Mouse (Mus musculus): ENCODE data around the gene Prss35. TPM values are rescaled to one million over a fixed set of nuclear protein-coding genes. Genes with fewer than 3 reads are reported as not detected.

Prss35 gene
- polyA plus RNA-seq, 1 experiment = 1.8 TPM

GRCm38 (mm10) chr9:86781426-86781825, 38.0 kb downstream of the Prss35 start:
- TF ChIP-seq POLR2A (IDR thresholded peaks at IDR 0.05; ENCODE audit: extremely low read depth, insufficient read depth, low read length) (no peak), CTCF (IDR thresholded peaks at IDR 0.05; ENCODE audit: extremely low read depth, insufficient read depth, low read length) (no peak)
- Histone ChIP-seq H3K4me3 (ENCODE audit: insufficient read depth, low read length) (no peak overlapping the region), H3K4me1 (ENCODE audit: control insufficient read depth, insufficient read depth, low read length) (peaks cover 1% of the 10 kb centered on the region; the same call in 1 of the 2 replicates), H3K27ac (ENCODE audit: insufficient read depth, low read length) (no peak overlapping the region)

DNA sequence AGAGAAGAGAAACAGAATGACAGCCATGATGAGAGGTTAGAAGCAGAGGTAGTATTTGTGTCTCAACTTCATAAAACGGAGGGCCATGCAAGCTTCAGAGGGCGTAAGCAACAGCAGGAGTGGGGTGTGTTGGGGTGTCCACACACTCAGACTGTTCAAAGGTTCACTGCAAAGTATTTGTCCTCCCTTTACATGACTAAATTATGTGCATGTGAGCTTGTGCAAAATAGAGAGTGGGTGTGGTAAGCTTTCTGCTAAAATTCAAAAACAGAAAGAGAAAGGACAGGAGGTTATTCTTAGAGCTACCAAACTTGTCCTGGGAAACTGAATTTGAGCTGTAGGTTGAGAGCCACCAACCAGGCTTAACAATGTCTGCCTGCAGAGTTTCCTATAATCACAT, 39.4 kb downstream of the Prss35 start:
- Histone ChIP-seq H3K27ac (ENCODE audit: insufficient read depth, low read length) (no peak overlapping the region; the same call in 1 of the 2 replicates), H3K4me3 (ENCODE audit: insufficient read depth, low read length) (no peak overlapping the region), H3K4me1 (ENCODE audit: control insufficient read depth, insufficient read depth, low read length) (peaks cover 1% of the 10 kb centered on the region; the same call in 1 of the 2 replicates)
- TF ChIP-seq POLR2A (IDR thresholded peaks at IDR 0.05; ENCODE audit: extremely low read depth, insufficient read depth, low read length) (no peak), CTCF (IDR thresholded peaks at IDR 0.05; ENCODE audit: extremely low read depth, insufficient read depth, low read length) (no peak)

GRCm38 (mm10) chr9:86789186-86789585, 45.7 kb downstream of the Prss35 start:
- H3K4me3 ChIP-seq (ENCODE audit: insufficient read depth, low read length) = no peak overlapping the region
- no peaks in the 10 kb centered on the region; the same call in 1 of the 2 replicates for H3K4me1 ChIP-seq (ENCODE audit: control insufficient read depth, insufficient read depth, low read length)
- no peak for TF ChIP-seq POLR2A (IDR thresholded peaks at IDR 0.05; ENCODE audit: extremely low read depth, insufficient read depth, low read length)
- H3K27ac ChIP-seq (ENCODE audit: insufficient read depth, low read length) = no peak overlapping the region

DNA sequence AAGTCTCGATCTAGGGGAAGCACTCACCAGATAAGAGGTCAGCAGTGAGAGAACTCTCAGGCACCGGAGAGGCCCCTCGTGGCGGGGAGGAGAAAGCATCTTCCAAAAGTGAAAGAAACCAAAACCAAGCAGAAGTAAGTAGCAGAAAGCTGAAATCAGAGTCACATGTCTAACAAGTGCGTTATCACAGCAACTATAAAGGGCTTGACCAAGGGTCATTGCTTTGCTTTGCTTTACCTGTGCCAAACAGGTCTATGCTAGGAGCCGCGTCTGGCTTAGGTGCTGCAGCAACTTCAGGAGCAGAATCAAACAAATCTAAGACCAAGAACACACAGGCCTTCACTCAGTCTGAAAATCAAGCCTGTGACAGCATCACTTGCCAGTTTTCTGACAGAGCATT, 48.5 kb downstream of the Prss35 start:
- TF ChIP-seq POLR2A (IDR thresholded peaks at IDR 0.05; ENCODE audit: extremely low read depth, insufficient read depth, low read length) (no peak), CTCF (IDR thresholded peaks at IDR 0.05; ENCODE audit: extremely low read depth, insufficient read depth, low read length) (no peak)
- H3K4me3 ChIP-seq (ENCODE audit: insufficient read depth, low read length) = no peak overlapping the region
- H3K27ac ChIP-seq (ENCODE audit: insufficient read depth, low read length) = no peak overlapping the region
- peaks cover 2% of the 10 kb centered on the region; the same call in 1 of the 2 replicates for H3K4me1 ChIP-seq (ENCODE audit: control insufficient read depth, insufficient read depth, low read length)

DNA sequence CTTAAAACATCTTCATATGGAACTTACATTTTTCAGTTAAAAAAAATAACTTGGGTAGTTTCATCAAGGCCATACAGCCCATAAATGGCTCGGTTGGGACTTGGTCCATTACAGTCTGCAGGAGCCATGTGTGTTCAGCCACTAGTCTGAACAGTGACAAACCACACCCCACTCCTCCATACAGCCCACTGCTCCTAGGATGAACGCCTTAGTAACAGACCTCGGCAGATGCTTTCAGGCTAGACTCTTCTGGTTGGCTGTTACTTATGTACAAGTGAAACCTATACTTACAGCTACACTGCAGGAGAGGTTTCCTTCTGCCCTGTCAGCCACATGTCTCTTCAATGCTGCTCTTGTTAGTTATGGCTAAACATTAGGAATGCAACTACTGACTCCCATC, 51.8 kb downstream of the Prss35 start:
- Histone ChIP-seq H3K27ac (ENCODE audit: insufficient read depth, low read length) (no peak overlapping the region), H3K4me3 (ENCODE audit: insufficient read depth, low read length) (no peak overlapping the region), H3K4me1 (ENCODE audit: control insufficient read depth, insufficient read depth, low read length) (peaks cover 2% of the 10 kb centered on the region; the same call in 1 of the 2 replicates)
- TF ChIP-seq POLR2A (IDR thresholded peaks at IDR 0.05; ENCODE audit: extremely low read depth, insufficient read depth, low read length) (no peak), CTCF (IDR thresholded peaks at IDR 0.05; ENCODE audit: extremely low read depth, insufficient read depth, low read length) (no peak)

DNA sequence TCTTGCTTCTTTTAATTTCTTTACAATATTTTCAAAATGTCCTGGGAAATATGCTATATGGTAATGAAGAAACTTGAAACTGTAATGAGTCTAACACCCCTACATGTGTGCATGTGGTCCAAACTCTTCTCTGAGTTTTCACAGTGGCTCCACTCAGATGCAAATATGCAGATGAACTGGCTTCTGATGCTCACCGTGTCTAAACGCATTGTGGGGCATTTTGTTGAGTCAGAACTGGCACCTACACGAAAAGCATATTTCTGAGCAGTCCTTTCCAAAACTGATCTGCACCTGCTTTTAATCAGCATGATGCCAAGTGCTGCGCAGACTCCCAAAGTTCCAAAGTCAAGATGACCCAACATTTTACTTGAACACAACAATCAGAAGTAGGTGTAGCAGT, 54.1 kb downstream of the Prss35 start:
- Histone ChIP-seq H3K4me1 (ENCODE audit: control insufficient read depth, insufficient read depth, low read length) (peaks cover 2% of the 10 kb centered on the region; the same call in 1 of the 2 replicates), H3K4me3 (ENCODE audit: insufficient read depth, low read length) (no peak overlapping the region), H3K27ac (ENCODE audit: insufficient read depth, low read length) (no peak overlapping the region)
- TF ChIP-seq POLR2A (IDR thresholded peaks at IDR 0.05; ENCODE audit: extremely low read depth, insufficient read depth, low read length) (no peak), CTCF (IDR thresholded peaks at IDR 0.05; ENCODE audit: extremely low read depth, insufficient read depth, low read length) (no peak)

GRCm38 (mm10) chr9:86798129-86798528, 54.7 kb downstream of the Prss35 start:
- no peak overlapping the region for H3K4me3 ChIP-seq (ENCODE audit: insufficient read depth, low read length)
- no peak overlapping the region for H3K27ac ChIP-seq (ENCODE audit: insufficient read depth, low read length)
- no peak for TF ChIP-seq CTCF (IDR thresholded peaks at IDR 0.05; ENCODE audit: extremely low read depth, insufficient read depth, low read length)
- no peak for TF ChIP-seq POLR2A (IDR thresholded peaks at IDR 0.05; ENCODE audit: extremely low read depth, insufficient read depth, low read length)
- peaks cover 2% of the 10 kb centered on the region; the same call in 1 of the 2 replicates for H3K4me1 ChIP-seq (ENCODE audit: control insufficient read depth, insufficient read depth, low read length)

GRCm38 (mm10) chr9:86798686-86799085, 55.2 kb downstream of the Prss35 start:
- no peak overlapping the region for H3K4me3 ChIP-seq (ENCODE audit: insufficient read depth, low read length)
- peaks cover 2% of the 10 kb centered on the region; the same call in 1 of the 2 replicates for H3K4me1 ChIP-seq (ENCODE audit: control insufficient read depth, insufficient read depth, low read length)
- no peak overlapping the region for H3K27ac ChIP-seq (ENCODE audit: insufficient read depth, low read length)
- TF ChIP-seq CTCF (IDR thresholded peaks at IDR 0.05; ENCODE audit: extremely low read depth, insufficient read depth, low read length) = no peak
- no peak for TF ChIP-seq POLR2A (IDR thresholded peaks at IDR 0.05; ENCODE audit: extremely low read depth, insufficient read depth, low read length)

GRCm38 (mm10) chr9:86799099-86799498, 55.6 kb downstream of the Prss35 start:
- Histone ChIP-seq H3K27ac (ENCODE audit: insufficient read depth, low read length) (no peak overlapping the region), H3K4me1 (ENCODE audit: control insufficient read depth, insufficient read depth, low read length) (peaks cover 2% of the 10 kb centered on the region; the same call in 1 of the 2 replicates), H3K4me3 (ENCODE audit: insufficient read depth, low read length) (no peak overlapping the region)
- TF ChIP-seq POLR2A (IDR thresholded peaks at IDR 0.05; ENCODE audit: extremely low read depth, insufficient read depth, low read length) (no peak), CTCF (IDR thresholded peaks at IDR 0.05; ENCODE audit: extremely low read depth, insufficient read depth, low read length) (no peak)

DNA sequence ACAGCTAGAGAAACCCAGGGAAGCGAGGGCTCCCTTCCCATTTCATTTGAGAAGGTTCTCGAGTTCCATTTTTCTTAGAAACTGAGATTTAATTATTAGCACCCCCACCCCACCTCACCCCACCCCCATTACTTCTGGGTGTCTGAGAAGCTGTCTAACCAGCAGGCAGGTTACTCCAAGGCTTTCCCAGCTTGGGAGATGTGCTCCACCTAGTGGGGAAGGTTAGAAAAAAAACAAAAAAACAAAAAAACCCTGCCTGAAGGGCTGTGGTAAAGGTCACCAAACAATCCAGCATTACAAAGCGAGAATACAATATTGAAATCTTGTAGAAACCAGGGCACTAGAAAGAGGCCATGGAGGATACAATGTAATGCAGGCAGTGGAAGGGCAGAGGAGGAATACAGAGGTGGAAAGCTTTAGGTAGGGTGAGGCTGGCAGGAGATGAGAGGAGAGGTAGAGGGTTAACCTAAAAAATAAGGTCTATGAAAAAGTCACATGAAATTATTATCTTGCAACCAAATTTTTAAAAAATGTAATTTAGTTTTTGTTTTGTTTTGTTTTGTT, 57.2 kb downstream of the Prss35 start:
- Histone ChIP-seq H3K4me1 (ENCODE audit: control insufficient read depth, insufficient read depth, low read length) (no peaks in the 10 kb centered on the region; the same call in 1 of the 2 replicates), H3K4me3 (ENCODE audit: insufficient read depth, low read length) (no peak overlapping the region), H3K27ac (ENCODE audit: insufficient read depth, low read length) (no peak overlapping the region)
- peak; percentile 43 for TF ChIP-seq CTCF (IDR thresholded peaks at IDR 0.05; ENCODE audit: extremely low read depth, insufficient read depth, low read length)
- no peak for TF ChIP-seq POLR2A (IDR thresholded peaks at IDR 0.05; ENCODE audit: extremely low read depth, insufficient read depth, low read length)

Other genes with a start within 250 kb of the Prss35 start
- 9.9 and 10.8 TPM in 2 replicates for gene Pgm3, start 171.8 kb upstream of the Prss35 start, polyA plus RNA-seq (2012; rRNA removed)
- 24.2 and 26.1 TPM in 2 replicates for gene Rwdd2a, start 171.7 kb upstream of the Prss35 start, polyA plus RNA-seq (2012; rRNA removed)
- 45.1 and 45.6 TPM in 2 replicates for gene Me1, start 47.7 kb upstream of the Prss35 start, polyA plus RNA-seq (2012; rRNA removed)
- 200 and 202 TPM in 2 replicates for gene Snap91, start 137.0 kb downstream of the Prss35 start, polyA plus RNA-seq (2012; rRNA removed)